Comparison of ENCODE assay signal across 23 mouse cellular contexts in the genomic region with DNA sequence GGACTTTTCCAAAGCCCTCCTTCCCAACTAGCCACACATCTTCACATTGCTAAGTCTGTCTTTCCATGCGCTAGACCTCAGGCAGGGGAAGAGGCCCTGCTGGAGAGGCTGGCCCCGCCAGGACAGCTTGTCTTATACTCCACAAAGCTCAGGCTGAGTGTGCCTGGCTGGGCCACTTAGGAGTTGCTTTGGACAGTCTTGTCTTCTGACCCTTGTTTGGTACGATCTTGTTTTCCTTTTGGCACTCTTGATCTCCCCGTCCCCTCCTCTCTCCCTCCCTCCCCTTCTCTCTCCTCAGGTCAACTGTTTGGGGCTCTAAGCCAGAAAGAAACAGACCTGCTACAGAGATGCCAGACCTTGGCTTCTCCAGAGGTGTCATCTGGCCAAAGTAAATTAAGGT.
"Had no signal": no experiment of that assay in that cellular context is flagged by ENCODE, and none has a peak within 500 bp of the region (broad histone marks: within the 10 kb centered on the region; RNA-seq: fewer than 3 reads in every experiment).

No protein-coding gene starts in this region.

- DNase-seq: gastrocnemius, postnatal 14 days; gastrocnemius, postnatal 36 days; heart, adult 18-20 months; heart, postnatal 10 days; heart, postnatal 4 days; kidney, adult 18-20 months; kidney, adult 9 months; kidney, postnatal 10 days; kidney, postnatal 25 days; kidney, postnatal 4 days; liver had no signal

- H3K9ac ChIP-seq: heart, embryonic 12.5 days; hindbrain, embryonic 12.5 days; hindbrain, embryonic 14.5 days; intestine, embryonic 15.5 days; limb, embryonic 12.5 days had no signal

- H3K27me3 ChIP-seq: heart, embryonic 12.5 days; hindbrain, embryonic 12.5 days; intestine, embryonic 15.5 days; limb, embryonic 12.5 days had no signal

- ATAC-seq: inflammation-experienced regulatory T-cells, adult 6 months; intestine, embryonic 15.5 days; intestine, postnatal 0 days had no signal

- H3K4me2 ChIP-seq: heart, embryonic 12.5 days; hindbrain, embryonic 12.5 days; hindbrain, embryonic 14.5 days; intestine, embryonic 15.5 days; limb, embryonic 12.5 days; liver, embryonic 11.5 days had no signal

- H3K27ac ChIP-seq: hindbrain, embryonic 10.5 days; hindbrain, embryonic 12.5 days; hindbrain, embryonic 14.5 days; intestine, embryonic 15.5 days; layer of hippocampus, adult 2 months; left cerebral cortex, adult 2 months; limb, embryonic 10.5 days; limb, embryonic 12.5 days had no signal

- H3K4me3 ChIP-seq: heart, embryonic 12.5 days; hindbrain, embryonic 10.5 days; hindbrain, embryonic 12.5 days; intestine, embryonic 15.5 days; layer of hippocampus, adult 2 months; left cerebral cortex, adult 2 months; limb, embryonic 10.5 days; limb, embryonic 12.5 days had no signal

- H3K36me3 ChIP-seq: heart, embryonic 12.5 days; hindbrain, embryonic 10.5 days; hindbrain, embryonic 12.5 days; intestine, embryonic 15.5 days; limb, embryonic 10.5 days; limb, embryonic 12.5 days had no signal

- H3K9me3 ChIP-seq: heart, embryonic 12.5 days; hindbrain, embryonic 10.5 days; hindbrain, embryonic 12.5 days; intestine, embryonic 15.5 days; limb, embryonic 10.5 days; limb, embryonic 12.5 days had no signal
